In genomic region chr13:116986658-116987057, GRCm38 (mm10) we compare ENCODE assay signal across 11 mouse cellular contexts.
"Had no signal": no experiment of that assay in that cellular context is flagged by ENCODE, and none has a peak within 500 bp of the region (broad histone marks: within the 10 kb centered on the region; RNA-seq: fewer than 3 reads in every experiment).

No protein-coding gene starts in this region.

- H3K27me3 ChIP-seq: limb, embryonic 13.5 days had no signal

- H3K9me3 ChIP-seq: limb, embryonic 13.5 days; midbrain, embryonic 10.5 days had no signal

- H3K27ac ChIP-seq: limb, embryonic 13.5 days; liver, embryonic 14.5 days; midbrain, embryonic 10.5 days; stomach, postnatal 0 days had no signal

- H3K36me3 ChIP-seq: limb, embryonic 13.5 days; midbrain, embryonic 10.5 days had no signal

- DNase-seq: kidney, adult 18-20 months; kidney, postnatal 10 days; left cerebral cortex, postnatal 4 days; midbrain, embryonic 14.5 days; right cerebral cortex, adult 18-20 months; right cerebral cortex, postnatal 25 days; thymus, postnatal 4 days had no signal

- H3K4me2 ChIP-seq: limb, embryonic 13.5 days had no signal

- H3K4me3 ChIP-seq: limb, embryonic 13.5 days; midbrain, embryonic 10.5 days had no signal

- H3K9ac ChIP-seq: limb, embryonic 13.5 days; liver, embryonic 14.5 days had no signal
